Mouse (Mus musculus): ENCODE data around the gene Ccl25. TPM values are rescaled to one million over a fixed set of nuclear protein-coding genes. Genes with fewer than 3 reads are reported as not detected.

Ccl25 gene
- polyA plus RNA-seq, 1 experiment = 14.8 TPM

DNA sequence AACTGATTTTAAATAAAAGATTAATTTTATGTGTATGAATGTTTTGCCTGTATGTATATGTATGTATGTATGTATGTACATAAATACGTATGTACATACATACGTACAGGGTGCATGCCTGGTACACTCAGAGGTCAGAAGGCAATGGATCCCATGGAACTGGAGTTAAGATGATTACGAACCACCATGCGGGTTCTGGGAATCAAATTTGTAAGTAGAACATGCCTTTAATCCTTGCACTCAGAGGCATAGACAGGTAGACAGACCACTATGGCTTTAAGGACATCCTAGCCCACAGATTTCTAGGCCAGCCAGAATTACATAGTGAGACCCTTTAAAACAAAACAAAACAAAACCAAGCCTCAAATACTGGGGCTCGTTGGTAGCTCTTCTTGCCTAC is 6.9 kb upstream of the Ccl25 start:
- TF ChIP-seq POLR2A (IDR thresholded peaks at IDR 0.05; ENCODE audit: borderline replicate concordance, extremely low read depth, insufficient read depth, insufficient read length, poor library complexity, severe bottlenecking) = no peak
- no peak for TF ChIP-seq CTCF (IDR thresholded peaks at IDR 0.05; ENCODE audit: borderline replicate concordance, extremely low read depth, insufficient read depth, insufficient read length)
- DNase-seq (ENCODE audit: low read depth) = no peak

DNA sequence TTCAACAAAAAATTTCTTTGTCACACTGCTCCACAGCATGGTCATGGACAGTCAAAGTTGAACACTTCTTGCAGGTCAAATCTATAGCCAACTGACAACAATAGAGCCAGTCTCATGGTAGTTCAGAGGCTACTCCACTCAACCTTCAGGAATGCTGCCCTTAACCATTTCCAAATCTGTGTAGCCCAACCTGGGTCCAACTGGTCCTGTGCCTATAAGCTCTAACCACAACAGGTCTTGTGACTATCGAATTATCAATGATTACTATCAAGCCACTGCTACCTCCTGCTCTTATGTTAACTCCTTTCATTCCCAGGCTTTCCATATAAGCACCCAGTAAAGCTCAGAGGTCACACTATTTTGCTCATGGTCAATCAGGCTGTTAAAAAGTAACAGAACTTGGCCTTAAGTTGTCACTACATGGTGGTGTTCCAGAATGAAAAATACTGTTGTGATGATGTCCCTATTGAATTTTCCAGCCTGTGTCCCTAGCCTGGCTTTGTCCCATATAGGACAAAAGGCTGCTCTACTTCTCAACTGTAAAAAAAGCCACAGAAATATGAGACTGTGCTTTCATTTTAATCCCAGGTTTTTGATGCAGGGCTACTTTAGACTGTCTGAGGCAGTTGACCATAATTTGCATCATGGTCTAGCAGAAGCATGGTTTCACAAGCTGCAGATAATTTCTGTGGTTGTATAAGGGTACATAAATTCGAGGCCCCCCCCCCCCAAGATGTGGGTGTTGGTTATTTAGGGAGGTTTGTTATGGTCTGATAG is 6.0 kb upstream of the Ccl25 start:
- no peak for DNase-seq (ENCODE audit: low read depth)
- no peak for TF ChIP-seq POLR2A (IDR thresholded peaks at IDR 0.05; ENCODE audit: borderline replicate concordance, extremely low read depth, insufficient read depth, insufficient read length, poor library complexity, severe bottlenecking)
- TF ChIP-seq CTCF (IDR thresholded peaks at IDR 0.05; ENCODE audit: borderline replicate concordance, extremely low read depth, insufficient read depth, insufficient read length) = no peak

DNA sequence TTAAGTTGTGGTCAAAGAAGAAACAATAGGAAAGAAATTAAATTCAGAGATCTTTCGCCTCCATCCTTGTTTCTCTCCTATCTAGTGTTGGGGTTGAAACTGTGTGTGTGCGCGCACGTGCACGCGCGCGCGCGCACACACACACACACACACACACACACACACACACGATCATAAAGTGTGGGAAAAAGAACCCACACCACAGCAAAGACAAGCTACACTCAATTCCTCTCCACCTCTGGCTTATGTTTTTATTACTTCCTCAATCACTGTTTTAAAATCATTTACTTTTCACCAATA is 5.5 kb upstream of the Ccl25 start:
- TF ChIP-seq POLR2A (IDR thresholded peaks at IDR 0.05; ENCODE audit: borderline replicate concordance, extremely low read depth, insufficient read depth, insufficient read length, poor library complexity, severe bottlenecking) (no peak), CTCF (IDR thresholded peaks at IDR 0.05; ENCODE audit: borderline replicate concordance, extremely low read depth, insufficient read depth, insufficient read length) (no peak)
- DNase-seq (ENCODE audit: low read depth) = no peak

DNA sequence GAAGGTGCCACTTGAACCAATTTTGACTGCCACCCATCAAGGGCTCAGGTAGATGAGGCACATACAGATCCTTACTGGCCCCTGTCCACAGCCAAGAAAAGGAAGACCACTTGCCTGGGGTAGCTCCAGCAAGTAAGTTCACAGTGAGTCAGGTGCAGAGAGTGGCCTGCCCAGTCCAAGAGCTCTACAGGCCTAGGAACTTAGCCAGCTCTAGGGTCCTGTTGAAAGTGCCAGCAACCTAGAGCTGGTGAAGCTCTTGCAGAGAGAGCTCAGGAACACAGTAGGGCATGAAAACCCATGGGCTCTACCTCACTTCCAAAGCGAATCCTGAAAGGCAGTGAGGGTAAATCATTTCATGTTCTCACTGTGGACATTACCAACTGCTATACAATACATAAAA is 4.6 kb upstream of the Ccl25 start:
- DNase-seq (ENCODE audit: low read depth) = no peak
- no peak for TF ChIP-seq CTCF (IDR thresholded peaks at IDR 0.05; ENCODE audit: borderline replicate concordance, extremely low read depth, insufficient read depth, insufficient read length)
- no peak for TF ChIP-seq POLR2A (IDR thresholded peaks at IDR 0.05; ENCODE audit: borderline replicate concordance, extremely low read depth, insufficient read depth, insufficient read length, poor library complexity, severe bottlenecking)

DNA sequence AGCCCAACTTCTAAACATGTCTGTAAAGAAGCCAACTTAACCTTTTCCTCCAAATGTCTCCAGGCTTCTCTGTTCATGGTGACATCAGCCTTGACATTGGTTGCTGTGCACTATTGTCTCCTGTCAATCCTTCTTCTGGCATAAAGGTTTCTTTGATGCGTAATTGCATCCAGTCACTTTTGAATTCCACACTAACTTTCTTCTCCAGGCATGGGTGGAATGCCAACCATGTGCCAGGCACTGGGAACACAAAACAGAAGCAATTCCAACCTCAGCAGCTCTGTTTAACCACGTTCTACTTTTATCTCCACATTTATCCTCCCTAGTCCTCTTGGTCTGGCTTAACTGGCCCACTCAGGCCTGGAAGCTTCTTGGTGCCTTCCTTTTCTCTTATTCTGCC is 4.0 kb upstream of the Ccl25 start:
- TF ChIP-seq POLR2A (IDR thresholded peaks at IDR 0.05; ENCODE audit: borderline replicate concordance, extremely low read depth, insufficient read depth, insufficient read length, poor library complexity, severe bottlenecking) = no peak
- no peak for TF ChIP-seq CTCF (IDR thresholded peaks at IDR 0.05; ENCODE audit: borderline replicate concordance, extremely low read depth, insufficient read depth, insufficient read length)
- no peak for DNase-seq (ENCODE audit: low read depth)

DNA sequence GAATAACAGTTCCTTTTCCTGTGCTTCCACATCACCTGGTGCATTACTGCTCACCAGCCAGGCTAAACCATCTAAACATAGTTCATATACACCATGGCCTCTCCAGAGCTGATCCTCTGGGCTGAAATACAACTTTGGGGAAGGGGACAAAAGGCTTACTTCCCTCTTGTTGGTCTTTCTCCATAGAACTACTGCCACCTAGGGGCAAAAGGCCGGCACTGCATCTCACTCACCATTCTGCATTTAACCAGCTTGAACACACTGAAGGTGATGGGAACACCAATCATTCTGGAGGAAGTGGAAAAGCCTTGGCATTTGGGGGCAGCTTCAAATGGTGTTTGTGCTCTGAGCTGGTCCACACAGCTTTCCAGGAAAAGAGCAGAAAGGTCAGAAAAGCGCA is 2.5 kb upstream of the Ccl25 start:
- peak; percentile 94 for DNase-seq (ENCODE audit: low read depth)
- TF ChIP-seq CTCF (IDR thresholded peaks at IDR 0.05; ENCODE audit: borderline replicate concordance, extremely low read depth, insufficient read depth, insufficient read length) (peak; percentile 87; the same call in 1 of the 2 replicates), POLR2A (IDR thresholded peaks at IDR 0.05; ENCODE audit: borderline replicate concordance, extremely low read depth, insufficient read depth, insufficient read length, poor library complexity, severe bottlenecking) (no peak)

DNA sequence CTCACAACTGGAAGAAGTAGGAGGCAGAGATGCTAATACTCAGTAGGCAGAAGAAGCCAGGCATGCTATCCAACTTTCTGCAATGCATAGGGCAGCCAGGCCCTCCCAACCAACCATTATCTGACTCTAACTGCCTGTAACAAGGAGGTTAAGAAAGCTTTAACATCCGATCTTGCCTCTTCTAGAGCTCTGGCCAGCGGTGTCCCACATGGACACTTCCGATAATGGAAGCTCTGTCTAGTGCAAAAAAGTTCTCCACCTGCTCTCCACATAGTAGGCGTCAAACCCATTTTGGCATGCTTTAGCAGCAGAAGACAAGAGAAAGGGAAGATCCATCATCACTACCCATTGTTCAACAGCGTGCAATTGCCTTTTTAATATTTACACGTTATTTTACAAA is 1.1 kb upstream of the Ccl25 start:
- TF ChIP-seq POLR2A (IDR thresholded peaks at IDR 0.05; ENCODE audit: borderline replicate concordance, extremely low read depth, insufficient read depth, insufficient read length, poor library complexity, severe bottlenecking) (no peak), CTCF (IDR thresholded peaks at IDR 0.05; ENCODE audit: borderline replicate concordance, extremely low read depth, insufficient read depth, insufficient read length) (no peak)
- DNase-seq (ENCODE audit: low read depth) = peak; percentile 15

DNA sequence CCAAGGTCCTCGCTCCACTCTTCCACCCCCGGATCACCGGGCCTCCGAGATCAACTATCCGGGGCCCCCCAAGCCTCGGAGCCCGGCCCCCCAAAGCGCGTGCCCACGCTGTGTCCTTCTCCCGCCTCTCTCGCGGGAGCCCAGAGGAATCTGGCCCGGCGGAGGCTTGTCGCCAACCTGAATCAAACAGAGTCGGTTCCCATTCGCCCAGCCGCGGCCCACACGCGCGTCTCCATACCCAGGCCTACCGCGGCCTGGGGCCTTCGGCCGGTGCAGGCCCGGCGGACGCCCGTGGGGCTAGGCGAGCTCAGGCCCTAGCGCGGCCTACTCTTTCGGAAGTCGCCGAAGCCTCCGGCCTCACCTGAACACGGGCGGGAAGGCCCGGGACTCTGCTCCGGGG is 485 bp upstream of the Ccl25 start:
- no peak for TF ChIP-seq CTCF (IDR thresholded peaks at IDR 0.05; ENCODE audit: borderline replicate concordance, extremely low read depth, insufficient read depth, insufficient read length)
- TF ChIP-seq POLR2A (IDR thresholded peaks at IDR 0.05; ENCODE audit: borderline replicate concordance, extremely low read depth, insufficient read depth, insufficient read length, poor library complexity, severe bottlenecking) = no peak
- no peak for DNase-seq (ENCODE audit: low read depth)

DNA sequence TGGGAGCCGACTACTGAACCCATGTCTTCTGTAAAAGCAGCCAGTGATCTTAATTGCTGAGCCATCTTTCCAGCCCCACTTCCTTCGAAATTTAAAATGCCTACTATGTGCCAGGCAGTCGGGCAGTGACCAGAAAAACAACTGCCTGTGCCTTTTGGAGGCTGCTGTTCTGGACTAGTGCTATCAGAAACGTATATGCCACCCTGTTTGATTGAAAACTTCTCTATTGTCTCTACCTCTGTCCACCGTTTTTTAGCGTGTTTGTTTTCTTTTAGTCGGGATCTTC is 684 bp downstream of the Ccl25 start:
- no peak for DNase-seq (ENCODE audit: low read depth)
- TF ChIP-seq CTCF (IDR thresholded peaks at IDR 0.05; ENCODE audit: borderline replicate concordance, extremely low read depth, insufficient read depth, insufficient read length) (no peak), POLR2A (IDR thresholded peaks at IDR 0.05; ENCODE audit: borderline replicate concordance, extremely low read depth, insufficient read depth, insufficient read length, poor library complexity, severe bottlenecking) (no peak)

DNA sequence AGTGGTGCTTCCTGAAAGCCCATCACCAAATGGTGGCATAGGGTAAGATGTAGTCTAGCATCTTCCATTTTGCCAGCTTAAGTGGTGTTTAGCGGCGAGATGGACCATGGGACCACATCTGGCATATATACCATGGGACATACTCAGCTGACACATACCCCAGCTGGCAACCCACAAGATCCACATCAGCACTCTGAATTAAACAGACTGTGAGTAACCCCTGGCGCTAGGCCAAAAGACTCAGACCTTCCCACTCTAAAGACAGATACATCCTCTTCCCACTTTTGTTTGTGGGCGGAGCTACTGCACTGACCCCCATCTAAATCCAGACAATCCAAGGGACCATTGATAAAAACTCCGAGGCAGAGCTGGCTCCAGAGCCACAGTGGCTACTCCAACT is 4.0 kb downstream of the Ccl25 start:
- no peak for DNase-seq (ENCODE audit: low read depth)
- no peak for TF ChIP-seq POLR2A (IDR thresholded peaks at IDR 0.05; ENCODE audit: borderline replicate concordance, extremely low read depth, insufficient read depth, insufficient read length, poor library complexity, severe bottlenecking)
- TF ChIP-seq CTCF (IDR thresholded peaks at IDR 0.05; ENCODE audit: borderline replicate concordance, extremely low read depth, insufficient read depth, insufficient read length) = no peak

DNA sequence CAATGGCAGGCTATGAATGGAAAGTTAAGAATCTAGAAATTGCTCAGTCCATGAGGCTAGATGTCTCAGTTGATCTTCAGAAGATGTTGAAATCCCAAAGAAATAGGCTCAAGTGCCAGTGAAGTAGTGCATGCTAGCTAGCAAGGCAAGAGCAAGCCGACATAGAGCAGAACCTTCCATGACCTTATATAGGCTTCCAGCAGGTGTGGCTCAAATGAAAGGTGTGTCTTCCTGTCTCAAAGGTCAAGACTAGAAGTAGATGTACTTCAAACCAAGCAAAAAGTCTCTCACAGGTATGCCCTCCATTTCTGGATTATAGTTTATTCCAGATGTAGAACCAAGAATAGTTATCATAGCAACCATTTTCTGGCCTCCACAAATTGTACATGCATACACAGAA is 9.0 kb downstream of the Ccl25 start:
- no peak for DNase-seq (ENCODE audit: low read depth)
- TF ChIP-seq CTCF (IDR thresholded peaks at IDR 0.05; ENCODE audit: borderline replicate concordance, extremely low read depth, insufficient read depth, insufficient read length) = no peak
- no peak for TF ChIP-seq POLR2A (IDR thresholded peaks at IDR 0.05; ENCODE audit: borderline replicate concordance, extremely low read depth, insufficient read depth, insufficient read length, poor library complexity, severe bottlenecking)

DNA sequence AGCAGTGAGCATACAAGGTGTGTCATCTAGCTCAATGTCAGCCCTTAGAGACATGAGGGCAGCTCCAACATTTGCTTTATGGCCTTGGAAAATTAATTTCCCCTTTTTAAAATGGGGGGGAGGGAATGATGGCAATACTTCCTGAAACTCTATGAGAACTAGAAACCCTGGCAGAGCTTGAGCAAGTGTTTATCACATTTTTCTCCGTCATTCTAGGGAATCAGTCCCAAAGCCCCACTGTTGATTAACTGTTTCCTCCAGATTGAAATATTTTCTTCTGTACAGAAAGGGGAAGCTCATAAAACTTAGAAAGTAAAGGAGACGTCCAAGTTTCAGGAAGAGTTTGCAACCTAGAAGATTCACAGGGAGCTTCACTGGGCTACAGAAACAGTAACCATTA is 10.7 kb downstream of the Ccl25 start:
- TF ChIP-seq CTCF (IDR thresholded peaks at IDR 0.05; ENCODE audit: borderline replicate concordance, extremely low read depth, insufficient read depth, insufficient read length) (no peak), POLR2A (IDR thresholded peaks at IDR 0.05; ENCODE audit: borderline replicate concordance, extremely low read depth, insufficient read depth, insufficient read length, poor library complexity, severe bottlenecking) (no peak)
- no peak for DNase-seq (ENCODE audit: low read depth)

Measured in brain, embryonic 14.5 days (tissue).